In the genomic region with DNA sequence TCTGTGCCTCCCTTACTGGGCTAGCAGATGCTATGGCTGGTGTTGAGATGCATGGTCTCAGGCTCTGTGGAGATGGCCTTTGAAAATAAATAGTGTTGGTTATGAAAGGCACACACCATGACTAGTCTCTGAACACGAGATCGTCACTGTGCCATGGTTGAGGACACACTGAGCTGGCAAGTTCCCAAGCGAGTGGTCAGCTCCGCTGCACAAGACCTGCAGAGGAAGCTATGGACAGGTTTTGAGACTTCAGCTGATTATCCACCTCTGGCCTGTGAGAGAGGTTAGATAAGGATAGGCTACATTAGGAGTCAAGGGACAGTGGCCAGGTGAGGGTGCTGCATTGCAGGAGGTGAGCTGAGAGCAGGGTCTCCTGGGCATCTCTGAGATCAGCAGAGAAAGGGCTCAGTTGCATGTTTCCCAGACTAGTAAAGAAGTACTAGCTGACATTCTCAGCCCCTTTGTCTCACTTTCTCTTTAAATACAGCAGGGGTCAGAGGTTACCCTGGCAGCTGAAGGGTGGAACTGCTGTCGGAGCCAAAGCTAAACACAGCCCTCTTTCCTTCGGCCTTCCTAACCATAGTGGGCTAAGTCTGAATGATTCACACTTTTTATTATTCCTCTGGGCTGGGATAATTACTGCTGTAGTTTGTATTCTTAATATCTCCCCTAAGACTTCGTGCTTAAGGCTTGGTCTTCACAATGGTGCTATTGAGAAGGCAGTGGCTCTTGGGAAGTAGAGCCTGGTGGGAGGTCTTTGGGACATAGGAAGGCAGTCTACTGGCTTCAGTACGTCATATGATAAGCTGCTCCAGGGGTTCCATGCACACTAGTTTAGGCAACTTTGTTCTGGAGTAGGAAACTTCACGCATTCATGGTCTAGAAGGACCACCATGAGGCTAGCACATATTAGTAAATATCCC, we compare ENCODE assay signal across 15 mouse cellular contexts. TPM values are rescaled to one million over a fixed set of nuclear protein-coding genes. Genes with fewer than 3 reads are reported as not detected.
A peak's percentile ranks its signal among the peaks of the same experiment; 100 is the strongest.
DNase-seq lines count a peak whose midpoint lies in the region; ATAC-seq and TF ChIP-seq lines count a peak whose summit lies in the region.
"Had no signal": no experiment of that assay in that cellular context is flagged by ENCODE, and none has a peak within 500 bp of the region (broad histone marks: within the 10 kb centered on the region; RNA-seq: fewer than 3 reads in every experiment).

No protein-coding gene starts in this region.

- no peaks in the 10 kb centered on the region for H3K27me3 ChIP-seq in kidney, embryonic 14.5 days (ENCODE audit: control insufficient read depth, insufficient read depth, low read length)
- H3K27me3 ChIP-seq in limb, embryonic 11.5 days (ENCODE audit: control insufficient read depth, insufficient read depth, low read length): no peaks in the 10 kb centered on the region
- H3K27me3 ChIP-seq: neural tube, embryonic 13.5 days; stomach, embryonic 15.5 days had no signal

- intact Hi-C loops in left cerebral cortex, adult 2 months (cut with DNase I): loop anchor here (10.0 kb wide), 1 partner anchor 275 kb away; no protein-coding TSS in a partner anchor

- 0 out of 2 replicates have a peak, but pooled peaks have one; percentile 18 for ATAC-seq in kidney, embryonic 14.5 days (ENCODE audit: low FRiP score, low TSS enrichment)
- ATAC-seq in limb, embryonic 11.5 days (ENCODE audit: insufficient number of reproducible peaks, low FRiP score, low TSS enrichment, low read depth): no peak
- no peak for ATAC-seq in CD4-positive, CD25-positive, alpha-beta regulatory T cell, adult 4 months

- no peaks in the 10 kb centered on the region for H3K9me3 ChIP-seq in kidney, embryonic 14.5 days (ENCODE audit: control insufficient read depth, low read length)
- H3K9me3 ChIP-seq in limb, embryonic 11.5 days (ENCODE audit: control insufficient read depth, low read length): no peaks in the 10 kb centered on the region
- H3K9me3 ChIP-seq: neural tube, embryonic 13.5 days; stomach, embryonic 15.5 days had no signal

- no peak overlapping the region for H3K4me2 ChIP-seq in kidney, embryonic 14.5 days (replicated peaks; ENCODE audit: low read depth, low read length)
- H3K4me2 ChIP-seq in limb, embryonic 11.5 days (ENCODE audit: low read depth, severe bottlenecking): no peak overlapping the region
- H3K4me2 ChIP-seq: neural tube, embryonic 13.5 days; stomach, embryonic 15.5 days had no signal

- TF ChIP-seq CTCF in left cerebral cortex, adult 2 months (IDR thresholded peaks at IDR 0.05): no peak

- H3K9ac ChIP-seq in kidney, embryonic 14.5 days (ENCODE audit: low read depth, low read length): no peak overlapping the region
- no peak overlapping the region for H3K9ac ChIP-seq in limb, embryonic 11.5 days (ENCODE audit: low read length)
- H3K9ac ChIP-seq: neural tube, embryonic 13.5 days; stomach, embryonic 15.5 days had no signal

- no peak overlapping the region for H3K4me3 ChIP-seq in kidney, embryonic 14.5 days (ENCODE audit: low read length)
- H3K4me3 ChIP-seq in limb, embryonic 11.5 days (ENCODE audit: low read depth, low read length): no peak overlapping the region
- H3K4me3 ChIP-seq in left cerebral cortex, adult 2 months: no peak overlapping the region
- H3K4me3 ChIP-seq: neural tube, embryonic 13.5 days; stomach, embryonic 15.5 days had no signal

- WGBS in kidney, embryonic 14.5 days: 46% methylated on average over 9 of the region's 9 CpGs
- 66% methylated on average over 9 of the region's 9 CpGs for WGBS in limb, embryonic 11.5 days

- H3K36me3 ChIP-seq in kidney, embryonic 14.5 days (ENCODE audit: control insufficient read depth, insufficient read depth, low read length): no peaks in the 10 kb centered on the region
- no peaks in the 10 kb centered on the region for H3K36me3 ChIP-seq in limb, embryonic 11.5 days (ENCODE audit: control insufficient read depth, insufficient read depth, low read length)
- H3K36me3 ChIP-seq: neural tube, embryonic 13.5 days; stomach, embryonic 15.5 days had no signal

- 0 out of 2 replicates have a peak, but pooled peaks cover 4% of the 10 kb centered on the region for H3K4me1 ChIP-seq in kidney, embryonic 14.5 days (ENCODE audit: control insufficient read depth, insufficient read depth, low read length)
- peaks cover 5% of the 10 kb centered on the region; the same call in 1 of the 2 replicates for H3K4me1 ChIP-seq in limb, embryonic 11.5 days (ENCODE audit: control insufficient read depth, insufficient read depth, low read length)

- DNase-seq in kidney, adult 9 months: no peak
- peak; percentile 59 for DNase-seq in 416B (ENCODE audit: low read depth)
- peak; percentile 37 for DNase-seq in NIH3T3 (ENCODE audit: low read depth)
- no peak for DNase-seq in limb, embryonic 11.5 days (ENCODE audit: low spot score)
- DNase-seq in left cerebral cortex, adult 2 months (ENCODE audit: extremely low spot score in 1 of 2, low spot score in 2 of 2): no peak
- DNase-seq: adrenal gland, adult 8-10 months; cerebellum, postnatal 25 days; heart, adult 11 months; liver; midbrain, embryonic 14.5 days; thymus, postnatal 25 days had no signal

- no peak overlapping the region for H3K27ac ChIP-seq in kidney, embryonic 14.5 days (ENCODE audit: low read depth, low read length)
- H3K27ac ChIP-seq in limb, embryonic 11.5 days (replicated peaks; ENCODE audit: low read depth, low read length): 0 out of 2 replicates have a peak overlapping the region, but pooled peaks have one; percentile 1
- no peak overlapping the region for H3K27ac ChIP-seq in left cerebral cortex, adult 2 months
- H3K27ac ChIP-seq: neural tube, embryonic 13.5 days; stomach, embryonic 15.5 days had no signal

RNA-seq across cellular contexts. Expression of gene Lrrc8d, which starts 19.6 kb away (rescaled TPM):
- 22.7 and 42.1 TPM in 2 replicates for polyA plus RNA-seq in kidney, embryonic 14.5 days (2014; fragmentation: Nextera tagmentation; extraction: Ambion mirVana)
- 18.3 and 21.4 TPM in 2 replicates for polyA plus RNA-seq in limb, embryonic 11.5 days (2014; fragmentation: Nextera tagmentation; extraction: Ambion mirVana)
- 10 to 100 TPM; 35.6 to 39.0 TPM for total RNA-seq in left cerebral cortex, adult 2 months (2021)
- polyA plus RNA-seq in CD4-positive, CD25-positive, alpha-beta regulatory T cell, adult 4 months (2017; shearing (Covaris generic)): 10 to 100 TPM; 17.2 to 19.5 TPM

Comparison
In these comparisons a context has a peak if more than half of its experiments do, and no peak if none do; other contexts are left out.
1. DNase-seq: peak in 416B (single experiment) and NIH3T3 (single experiment); none in kidney, adult 9 months (single experiment), limb, embryonic 11.5 days (single experiment) and left cerebral cortex, adult 2 months (0 of 2).